Mouse (Mus musculus): ENCODE measurements around the gene H2-Ke6.
"Not testable (repeated sequence)": the region's sequence is repeated elsewhere in the genome, so short reads cannot be mapped to it uniquely, and the experiment has no call there.

H2-Ke6 gene

GRCm38 (mm10) chr17:33998697-33999096 is 29.2 kb downstream of the H2-Ke6 start:
- not testable (repeated sequence) for DNase-seq (ENCODE audit: low read depth, low spot score)

- not testable (repeated sequence) for DNase-seq (ENCODE audit: low read depth, low spot score)
Measured at GRCm38 (mm10) chr17:33997025-33997424, 30.8 kb downstream of the H2-Ke6 start.

GRCm38 (mm10) chr17:33995651-33996050 is 32.2 kb downstream of the H2-Ke6 start:
- DNase-seq (ENCODE audit: low read depth, low spot score), result no peak

GRCm38 (mm10) chr17:33994959-33995358 is 32.9 kb downstream of the H2-Ke6 start:
- no peak for DNase-seq (ENCODE audit: low read depth, low spot score)

- DNase-seq (ENCODE audit: low read depth, low spot score), result peak; percentile 27
Measured at GRCm38 (mm10) chr17:33991788-33992664, 35.8 kb downstream of the H2-Ke6 start.

GRCm38 (mm10) chr17:33982136-33982535 is 45.7 kb downstream of the H2-Ke6 start:
- DNase-seq (ENCODE audit: low read depth, low spot score), result not testable (repeated sequence)

GRCm38 (mm10) chr17:33981192-33981909 is 46.5 kb downstream of the H2-Ke6 start:
- peak; percentile 96 for DNase-seq (ENCODE audit: low read depth, low spot score)

- no peak for DNase-seq (ENCODE audit: low read depth, low spot score)
Measured at GRCm38 (mm10) chr17:33980181-33981035, 47.5 kb downstream of the H2-Ke6 start.

- DNase-seq (ENCODE audit: low read depth, low spot score), result no peak
Measured at GRCm38 (mm10) chr17:33979512-33980050, 48.3 kb downstream of the H2-Ke6 start.

GRCm38 (mm10) chr17:33978631-33979031 is 49.2 kb downstream of the H2-Ke6 start:
- DNase-seq (ENCODE audit: low read depth, low spot score), result peak; percentile 50

- no peak for DNase-seq (ENCODE audit: low read depth, low spot score)
Measured at GRCm38 (mm10) chr17:33977861-33978557, 49.9 kb downstream of the H2-Ke6 start.
